Mouse (Mus musculus) lung, adult 2 months (tissue): Measurements from ENCODE around the gene Itgb8.

ENCODE experiments used
- CTCF ChIP-seq: fragments of 200-500 bp; IDR thresholded peaks from 2 replicates; pipeline ENCODE4 v1.5.1; 2011; ENCODE audit warnings: mild to moderate bottlenecking, low read length, control low read depth; ENCODE audit not compliant: insufficient read depth
- POLR2A ChIP-seq: fragments of 200-500 bp; IDR thresholded peaks from 2 replicates; pipeline ENCODE4 v1.6.1; 2011; ENCODE audit warnings: low read depth, mild to moderate bottlenecking, control low read depth, low read length, borderline replicate concordance; ENCODE audit errors: extremely low read depth

GRCm38 (mm10) chr12:119215225-119215624 is 23.4 kb downstream of the Itgb8 start:
- no peak for TF ChIP-seq CTCF
- TF ChIP-seq POLR2A, result no peak
